Mouse (Mus musculus) liver, embryonic 16.5 days (tissue): ENCODE data around the gene Rhbdl2. TPM values are rescaled to one million over a fixed set of nuclear protein-coding genes. Genes with fewer than 3 reads are reported as not detected.

Source experiments
- ATAC-seq: fragments of 200-750 bp; cut with Nextera tagmentation; 2 replicates; pipeline ENCODE4 v1.8.0; 2017; ENCODE audit warnings: low read depth, mild to moderate bottlenecking, moderate number of reproducible peaks, moderate library complexity
- H3K27ac ChIP-seq: fragments of 300-500 bp; sonication (generic); 2 replicates; pipeline ENCODE4 v1.5.1; 2014; ENCODE audit warnings: mild to moderate bottlenecking, low read length
- H3K27me3 ChIP-seq: fragments of 300-500 bp; sonication (generic); 2 replicates; pipeline ENCODE4 v1.6.1; 2014; ENCODE audit warnings: low read depth, low read length, mixed read lengths; ENCODE audit not compliant: control insufficient read depth, insufficient read depth
- H3K36me3 ChIP-seq: fragments of 300-500 bp; sonication (generic); 2 replicates; pipeline ENCODE4 v1.6.1; 2014; ENCODE audit warnings: mild to moderate bottlenecking; ENCODE audit not compliant: control insufficient read depth, insufficient read depth
- H3K4me1 ChIP-seq: fragments of 300-500 bp; sonication (generic); 2 replicates; pipeline ENCODE4 v1.6.1; 2014; ENCODE audit warnings: low read depth, low read length, mixed read lengths; ENCODE audit not compliant: control insufficient read depth
- H3K4me2 ChIP-seq: fragments of 300-500 bp; sonication (generic); 2 replicates; pipeline ENCODE4 v1.6.1; 2014; ENCODE audit warnings: low read depth, low read length, mixed read lengths
- H3K4me3 ChIP-seq: fragments of 300-500 bp; sonication (generic); 2 replicates; pipeline ENCODE4 v1.5.1; 2014; ENCODE audit warnings: low read depth, mild to moderate bottlenecking, low read length
- H3K9ac ChIP-seq: fragments of 300-500 bp; sonication (generic); 2 replicates; pipeline ENCODE4 v1.6.1; 2014; ENCODE audit warnings: low read depth, low read length
- H3K9me3 ChIP-seq: fragments of 300-500 bp; sonication (generic); replicated peaks from 2 replicates; pipeline ENCODE4 v1.6.1; 2016; ENCODE audit warnings: low read length; ENCODE audit not compliant: control insufficient read depth
- WGBS: fragments of 180-500 bp; shearing (Covaris S2); extraction: QIAGEN DNeasy Blood & Tissue Kit; methylation state at CpG from one replicate; pipeline ENCODE4 v1.1.7; 2014; ENCODE audit not compliant: insufficient replicate concordance; 5-methylcytosine and 5-hydroxymethylcytosine counted together
- polyA plus RNA-seq: library from polyadenylated mRNA; unstranded; fragments of >200 nt; fragmentation: Nextera tagmentation; extraction: Ambion mirVana; gene quantifications from 2 replicates; pipeline ENCODE4 v1.2.1, GENCODE M21; 2015

Rhbdl2 gene
- polyA plus RNA-seq, result 0.07 TPM in 1 of 2 replicates, not detected in the other

DNA sequence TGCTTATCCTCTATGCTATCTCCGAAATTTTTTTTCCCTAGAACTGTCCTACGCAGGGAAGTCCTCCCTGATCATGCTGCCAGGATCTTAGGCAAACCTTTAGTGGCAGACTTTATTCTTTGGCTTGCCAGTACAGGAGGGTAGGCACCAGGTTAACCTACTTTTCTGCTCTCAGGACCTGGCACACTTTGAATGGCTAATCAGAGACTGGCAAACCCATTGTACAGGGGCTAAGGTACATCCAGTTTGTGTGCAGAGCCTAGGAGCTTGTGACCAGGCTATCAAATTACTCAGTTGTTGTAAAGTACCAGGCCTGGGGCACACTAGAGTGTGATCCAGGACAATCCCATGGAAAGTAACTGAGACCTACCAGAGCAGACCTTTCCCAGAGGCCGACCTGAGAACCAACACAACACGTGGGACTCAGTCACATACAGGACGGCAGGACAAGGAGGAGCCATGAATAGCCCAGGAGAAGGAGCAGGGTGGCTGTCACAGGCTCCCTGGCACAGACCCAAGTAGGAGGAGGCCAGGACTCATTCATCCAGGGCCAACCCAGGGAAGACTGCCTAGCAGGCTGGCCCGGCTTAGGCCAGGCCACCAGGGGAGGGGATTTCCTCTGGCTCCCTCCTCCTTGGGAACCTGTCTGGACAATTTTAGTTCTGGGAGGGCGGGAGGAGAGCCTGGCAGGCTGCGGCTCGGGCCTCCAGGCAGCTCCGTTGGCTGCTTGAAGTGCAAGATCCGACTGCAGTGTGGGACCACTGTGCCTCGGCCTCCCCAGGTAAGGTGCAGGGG lies at the start of gene Rhbdl2:
Gene Rhbdl2 (plus strand): TSS at position 684 of the 795 bp plus-strand sequence.
- no peaks in the 10 kb centered on the region for H3K4me1 ChIP-seq
- 41% methylated on average over 12 of the region's 12 CpGs for WGBS
- H3K27me3 ChIP-seq, result no peaks in the 10 kb centered on the region
- H3K9me3 ChIP-seq, result no peaks in the 10 kb centered on the region
- ATAC-seq, result no peak
- H3K4me2 ChIP-seq, result no peak within 1 kb of the TSS
- no peak within 1 kb of the TSS for H3K27ac ChIP-seq
- H3K4me3 ChIP-seq, result no peak within 1 kb of the TSS
- no peak within 1 kb of the TSS for H3K9ac ChIP-seq
- H3K36me3 ChIP-seq, result no peaks in the 10 kb centered on the region

GRCm38 (mm10) chr4:123738708-123739107 lies 49.0 kb upstream of the Rhbdl2 start:
- WGBS, result 82% methylated on average over 4 of the region's 4 CpGs
- no peaks in the 10 kb centered on the region for H3K27me3 ChIP-seq
- no peak overlapping the region for H3K27ac ChIP-seq
- H3K4me2 ChIP-seq, result no peak overlapping the region
- H3K36me3 ChIP-seq, result peaks cover 27% of the 10 kb centered on the region
- no peaks in the 10 kb centered on the region for H3K9me3 ChIP-seq
- H3K4me1 ChIP-seq, result no peaks in the 10 kb centered on the region
- H3K4me3 ChIP-seq, result no peak overlapping the region
- H3K9ac ChIP-seq, result no peak overlapping the region
- ATAC-seq, result no peak

DNA sequence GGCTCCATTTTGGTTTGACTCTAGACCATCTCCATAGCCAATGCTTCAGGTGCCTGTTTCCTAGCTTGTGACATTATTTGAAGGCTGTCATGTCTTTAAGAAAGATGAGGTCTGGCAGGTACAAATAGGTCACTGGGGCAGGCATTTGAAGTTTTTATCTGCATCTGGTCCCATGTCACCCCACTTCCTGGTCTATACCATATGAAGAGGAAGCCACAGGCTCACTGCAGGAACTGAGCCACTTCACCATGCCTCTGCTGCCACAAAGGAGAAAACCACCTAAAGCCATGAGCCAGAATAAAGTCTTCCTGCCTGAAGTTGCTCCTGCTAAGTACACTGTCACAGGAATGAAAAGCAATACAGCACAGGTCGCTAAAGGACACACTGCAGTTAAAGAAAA lies 44.8 kb upstream of the Rhbdl2 start:
- Histone ChIP-seq H3K4me2 (no peak overlapping the region), H3K4me1 (peaks cover 5% of the 10 kb centered on the region; the same call in 1 of the 2 replicates), H3K9me3 (no peaks in the 10 kb centered on the region), H3K27me3 (no peaks in the 10 kb centered on the region), H3K4me3 (no peak overlapping the region), H3K9ac (no peak overlapping the region), H3K27ac (no peak overlapping the region), H3K36me3 (peaks cover 24% of the 10 kb centered on the region)
- no peak for ATAC-seq
- 37% methylated on average over 1 of the region's 1 CpGs for WGBS

DNA sequence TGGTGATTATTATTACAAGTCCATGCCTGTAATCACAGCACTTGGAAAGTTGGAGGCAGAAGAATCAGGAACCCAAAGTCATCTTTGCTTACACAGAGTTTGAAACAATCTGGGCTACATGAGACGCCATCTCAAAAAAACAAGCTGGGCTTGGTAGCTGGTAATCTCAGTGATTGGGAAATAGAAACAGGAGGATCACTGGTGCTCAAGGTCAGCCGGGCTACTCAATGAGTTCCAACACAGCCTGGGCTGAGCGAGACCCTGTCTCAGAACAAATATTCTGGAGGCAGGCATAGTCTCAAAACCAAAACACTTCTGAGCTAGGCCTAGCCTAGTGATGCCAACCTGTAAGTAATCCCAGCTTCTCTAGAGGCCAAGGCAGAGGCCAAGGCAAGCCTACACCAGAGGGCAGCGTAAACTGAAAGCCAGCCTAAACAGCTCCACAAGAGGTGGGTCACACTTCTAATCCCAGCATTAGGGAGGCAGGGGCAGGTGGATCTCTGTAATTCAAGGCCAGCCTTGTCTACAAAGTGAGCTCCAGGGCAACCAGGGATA lies 42.4 kb upstream of the Rhbdl2 start:
- no peak for ATAC-seq
- Histone ChIP-seq H3K9ac (no peak overlapping the region), H3K27me3 (no peaks in the 10 kb centered on the region), H3K36me3 (peaks cover 12% of the 10 kb centered on the region), H3K9me3 (no peaks in the 10 kb centered on the region), H3K4me3 (no peak overlapping the region), H3K4me2 (no peak overlapping the region), H3K27ac (no peak overlapping the region), H3K4me1 (peaks cover 15% of the 10 kb centered on the region)
- WGBS, result 76% methylated on average over 4 of the region's 4 CpGs

GRCm38 (mm10) chr4:123748726-123749415 lies 38.8 kb upstream of the Rhbdl2 start:
- Histone ChIP-seq H3K36me3 (no peaks in the 10 kb centered on the region; the same call in 1 of the 2 replicates), H3K9ac (peak overlapping the region; percentile 92), H3K27ac (peak overlapping the region; percentile 83; the same call in 1 of the 2 replicates), H3K4me3 (peak overlapping the region; percentile 98), H3K4me1 (peaks cover 21% of the 10 kb centered on the region), H3K27me3 (no peaks in the 10 kb centered on the region; the same call in 1 of the 2 replicates), H3K9me3 (no peaks in the 10 kb centered on the region), H3K4me2 (peak overlapping the region; percentile 96)
- ATAC-seq, result no peak
- 6% methylated on average over 10 of the region's 10 CpGs for WGBS

DNA sequence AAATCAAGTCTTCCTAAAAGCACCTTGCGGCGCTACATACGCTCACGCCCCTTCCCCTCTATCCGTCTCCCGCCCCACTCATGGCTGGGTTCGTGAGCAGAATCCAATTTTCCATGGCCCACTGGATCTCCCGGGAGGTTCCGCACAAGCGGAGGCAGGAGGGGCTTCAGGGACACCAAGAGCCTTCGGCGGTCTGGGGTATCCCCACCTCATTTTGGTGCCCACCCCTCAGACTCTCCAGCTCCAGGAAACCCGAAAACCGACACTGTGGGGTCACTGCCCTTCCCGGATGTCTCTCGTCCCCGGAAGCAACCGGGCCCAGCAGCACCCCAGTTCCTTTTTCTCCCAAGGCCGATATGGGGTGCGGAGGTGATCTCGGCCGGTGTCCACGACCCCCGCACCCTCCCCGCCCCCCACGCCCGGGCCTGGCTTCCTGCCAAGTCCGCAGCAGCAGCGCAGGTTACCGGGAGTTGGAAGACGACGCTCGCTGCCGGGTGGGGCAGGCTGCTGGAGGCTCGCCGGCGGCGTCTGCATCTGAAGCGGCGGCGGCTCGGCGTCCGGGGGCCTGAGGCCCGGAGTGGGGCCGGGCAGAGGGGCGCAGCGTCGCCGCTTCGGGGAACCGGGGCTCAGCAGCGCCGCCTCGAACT lies 38.1 kb upstream of the Rhbdl2 start:
- Histone ChIP-seq H3K36me3 (no peaks in the 10 kb centered on the region; the same call in 1 of the 2 replicates), H3K27me3 (no peaks in the 10 kb centered on the region; the same call in 1 of the 2 replicates), H3K9ac (peak overlapping the region; percentile 92), H3K4me2 (peak overlapping the region; percentile 96), H3K4me3 (peak overlapping the region; percentile 98), H3K4me1 (peaks cover 21% of the 10 kb centered on the region), H3K27ac (peak overlapping the region; percentile 83), H3K9me3 (no peaks in the 10 kb centered on the region)
- WGBS, result under 1% methylated on average over 54 of the region's 55 CpGs
- peak; percentile 70 for ATAC-seq

- under 1% methylated on average over 35 of the region's 46 CpGs for WGBS
- H3K9ac ChIP-seq, result peak within 1 kb of the TSS; percentile 92
- ATAC-seq, result peak; percentile 97
- H3K27me3 ChIP-seq, result no peaks in the 10 kb centered on the region; the same call in 1 of the 2 replicates
- peaks cover 20% of the 10 kb centered on the region for H3K4me1 ChIP-seq
- peak within 1 kb of the TSS; percentile 98 for H3K4me3 ChIP-seq
- H3K36me3 ChIP-seq, result no peaks in the 10 kb centered on the region; the same call in 1 of the 2 replicates
- H3K9me3 ChIP-seq, result no peaks in the 10 kb centered on the region
- peak within 1 kb of the TSS; percentile 96 for H3K4me2 ChIP-seq
- H3K27ac ChIP-seq, result peak within 1 kb of the TSS; percentile 83
Measured at GRCm38 (mm10) chr4:123750152-123750651, 37.5 kb upstream of the Rhbdl2 start, which contains the start of gene Akirin1. Akirin1 (minus strand) TSS chr4:123750345.

- ATAC-seq, result no peak
- peak overlapping the region; percentile 55 for H3K9ac ChIP-seq
- H3K27me3 ChIP-seq, result no peaks in the 10 kb centered on the region; the same call in 1 of the 2 replicates
- H3K9me3 ChIP-seq, result no peaks in the 10 kb centered on the region
- H3K4me1 ChIP-seq, result peaks cover 17% of the 10 kb centered on the region
- peak overlapping the region; percentile 96 for H3K4me2 ChIP-seq
- H3K36me3 ChIP-seq, result no peaks in the 10 kb centered on the region; the same call in 1 of the 2 replicates
- H3K27ac ChIP-seq, result no peak overlapping the region
- peak overlapping the region; percentile 98 for H3K4me3 ChIP-seq
- WGBS, result 2% methylated on average over 8 of the region's 8 CpGs
Measured at GRCm38 (mm10) chr4:123750707-123751312, 36.9 kb upstream of the Rhbdl2 start.
